Mouse (Mus musculus) E14TG2a.4 (cell line): ENCODE data around the gene Olfr143.

Source experiments
- H3K27me3 ChIP-seq: 2 replicates; pipeline ENCODE4 v1.6.1; 2014; ENCODE audit warnings: low read length, control low read depth; ENCODE audit not compliant: insufficient read depth
- H3K36me3 ChIP-seq: 2 replicates; pipeline ENCODE4 v1.6.1; 2014; ENCODE audit warnings: low read length, control low read depth; ENCODE audit not compliant: insufficient read depth
- H3K4me1 ChIP-seq: replicated peaks from 2 replicates; pipeline ENCODE4 v1.6.1; 2014; ENCODE audit warnings: low read depth, low read length, control low read depth
- H3K4me3 ChIP-seq: replicated peaks from 2 replicates; pipeline ENCODE4 v1.5.1; 2014; ENCODE audit warnings: mild to moderate bottlenecking, low read length
- H3K9me3 ChIP-seq: 2 replicates; pipeline ENCODE4 v1.6.1; 2014; ENCODE audit warnings: low read length, control low read depth
- CTCF ChIP-seq: conservative IDR thresholded peaks from 2 replicates; pipeline ENCODE4 v1.5.1; 2014; ENCODE audit warnings: low read length
- NANOG ChIP-seq: IDR thresholded peaks from 2 replicates; pipeline ENCODE4 v1.6.1; 2014; ENCODE audit warnings: borderline replicate concordance, low read length, mixed read lengths
- POU5F1 ChIP-seq: IDR thresholded peaks from 2 replicates; pipeline ENCODE4 v1.6.1; 2014; ENCODE audit warnings: low read length, borderline replicate concordance

The Olfr143 gene

DNA sequence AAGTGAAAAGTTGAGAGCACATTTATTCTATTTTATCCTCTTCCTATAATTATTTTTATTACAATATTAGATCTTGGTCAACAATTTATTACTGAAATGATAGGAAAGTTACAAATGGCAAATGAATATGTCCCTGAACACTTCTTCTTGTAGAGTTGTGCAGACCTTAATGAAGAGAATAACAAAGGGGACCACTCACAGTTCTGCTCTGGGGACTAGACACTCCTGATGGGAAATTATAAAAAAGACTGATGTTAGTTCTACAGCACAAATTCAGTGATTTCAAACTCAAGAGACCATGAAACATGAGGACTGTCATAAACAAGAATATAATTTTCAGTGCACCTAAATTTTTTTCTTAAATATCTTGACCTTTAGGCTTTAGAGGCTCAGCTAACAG lies at the start of gene Olfr143:
Gene Olfr143 (plus strand): TSS at position 301 of the 400 bp plus-strand sequence.
- Histone ChIP-seq H3K4me1 (no peaks in the 10 kb centered on the region), H3K27me3 (no peaks in the 10 kb centered on the region), H3K9me3 (no peaks in the 10 kb centered on the region), H3K4me3 (no peak within 1 kb of the TSS), H3K36me3 (no peaks in the 10 kb centered on the region)
- no peak for TF ChIP-seq CTCF

DNA sequence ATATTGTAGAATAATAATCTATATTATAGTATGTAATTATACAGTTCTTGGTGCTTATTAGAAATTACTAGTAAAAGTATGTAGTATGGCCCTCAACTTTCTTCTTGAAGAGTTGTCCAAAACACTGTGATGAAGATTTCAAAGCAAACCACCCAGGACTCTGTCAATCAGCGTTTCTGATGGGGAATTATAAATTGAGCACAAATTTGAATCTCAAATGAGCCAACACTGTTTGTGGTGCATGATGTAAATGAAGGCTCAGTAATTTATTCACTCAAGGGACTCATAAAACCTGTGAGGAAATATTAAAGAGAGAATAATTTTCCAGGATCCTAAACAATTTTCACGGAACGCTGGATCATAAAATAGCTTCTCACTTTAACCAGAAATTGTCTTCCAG lies 44.5 kb upstream of the Olfr143 start, which contains the start of gene Olfr893:
Gene Olfr893 (plus strand): TSS at position 301 of the 400 bp plus-strand sequence.
- Histone ChIP-seq H3K4me3 (no peak within 1 kb of the TSS), H3K4me1 (no peaks in the 10 kb centered on the region), H3K9me3 (peaks cover 5% of the 10 kb centered on the region; the same call in 1 of the 2 replicates), H3K36me3 (no peaks in the 10 kb centered on the region), H3K27me3 (no peaks in the 10 kb centered on the region)
- TF ChIP-seq CTCF, result no peak
- TF ChIP-seq POU5F1, result no peak
- no peak for TF ChIP-seq NANOG

DNA sequence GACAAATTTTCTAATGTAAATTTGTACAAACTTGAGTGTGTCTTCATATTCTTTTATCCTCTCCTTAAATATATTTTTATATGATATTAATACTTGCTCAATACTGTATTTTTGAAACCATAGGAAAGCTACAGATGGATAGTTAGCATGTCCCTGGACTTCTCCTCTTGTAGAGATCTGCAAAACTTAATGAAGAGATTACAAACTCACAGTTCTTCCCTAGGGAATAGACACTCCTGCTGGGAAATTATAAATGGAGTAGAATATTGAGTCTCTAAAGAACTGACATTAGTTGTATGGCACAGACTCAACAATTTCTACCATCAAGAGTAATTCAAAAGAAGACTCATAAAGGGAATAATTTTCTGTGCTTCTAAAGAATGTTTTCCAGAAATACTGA lies 34.8 kb upstream of the Olfr143 start, which contains the start of gene Olfr894:
Gene Olfr894 (plus strand): TSS at position 301 of the 400 bp plus-strand sequence.
- no peaks in the 10 kb centered on the region for H3K4me1 ChIP-seq
- H3K4me3 ChIP-seq, result no peak within 1 kb of the TSS
- H3K27me3 ChIP-seq, result no peaks in the 10 kb centered on the region
- no peaks in the 10 kb centered on the region for H3K9me3 ChIP-seq
- H3K36me3 ChIP-seq, result no peaks in the 10 kb centered on the region
- no peak for TF ChIP-seq CTCF
- no peak for TF ChIP-seq POU5F1
- no peak for TF ChIP-seq NANOG

DNA sequence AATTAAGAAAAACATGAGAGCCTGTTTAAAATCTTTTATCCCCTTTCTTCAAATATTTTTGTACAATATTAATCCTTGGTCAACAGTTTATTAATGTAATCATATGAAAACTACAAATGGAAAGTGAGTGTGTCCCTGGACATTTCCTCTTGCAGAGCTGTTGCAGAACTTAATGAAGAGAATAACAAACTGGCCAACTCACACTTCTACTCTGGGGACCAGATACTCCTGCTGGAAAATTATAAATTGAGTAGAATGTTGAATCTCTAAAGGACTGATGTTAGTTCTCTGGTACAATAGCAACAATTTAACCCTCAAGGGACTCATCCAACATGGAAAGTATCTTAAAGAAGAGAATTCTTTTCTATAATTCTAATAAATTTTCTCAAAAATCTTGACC lies 15.0 kb downstream of the Olfr143 start, which contains the start of gene Olfr895:
Gene Olfr895 (plus strand): TSS at position 301 of the 400 bp plus-strand sequence.
- Histone ChIP-seq H3K27me3 (no peaks in the 10 kb centered on the region), H3K4me3 (no peak within 1 kb of the TSS), H3K4me1 (no peaks in the 10 kb centered on the region), H3K36me3 (no peaks in the 10 kb centered on the region), H3K9me3 (peaks cover 8% of the 10 kb centered on the region; the same call in 1 of the 2 replicates)
- no peak for TF ChIP-seq CTCF
- no peak for TF ChIP-seq POU5F1
- no peak for TF ChIP-seq NANOG

DNA sequence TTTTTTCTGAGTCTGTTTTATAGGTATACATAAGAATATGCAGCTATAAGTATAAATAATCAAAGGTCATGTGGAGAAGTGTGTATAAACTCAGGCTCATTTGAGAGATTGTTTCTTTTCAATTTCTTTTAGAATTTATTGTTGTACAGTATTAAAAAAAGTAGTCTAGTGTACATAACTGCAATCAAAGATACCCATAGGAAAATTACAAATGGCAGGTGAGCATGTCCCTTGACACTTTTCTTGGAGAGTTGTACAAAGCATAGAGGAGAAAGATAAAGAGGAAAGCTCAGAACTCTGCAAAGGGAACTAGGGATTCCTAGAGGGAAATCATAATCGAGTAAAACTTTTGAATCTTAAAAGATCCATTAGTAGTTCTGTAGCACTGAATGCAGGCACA lies 38.2 kb downstream of the Olfr143 start, which contains the start of gene Olfr896-ps1:
Gene Olfr896-ps1 (plus strand): TSS at position 301 of the 400 bp plus-strand sequence.
- no peaks in the 10 kb centered on the region for H3K4me1 ChIP-seq
- H3K36me3 ChIP-seq, result no peaks in the 10 kb centered on the region
- TF ChIP-seq CTCF, result no peak
- no peak for TF ChIP-seq POU5F1
- TF ChIP-seq NANOG, result no peak
- H3K9me3 ChIP-seq, result no peaks in the 10 kb centered on the region
- H3K27me3 ChIP-seq, result no peaks in the 10 kb centered on the region
- no peak within 1 kb of the TSS for H3K4me3 ChIP-seq
